Mouse (Mus musculus) brain, adult 2 months (tissue): ENCODE results near the gene Ccnl2.

Experiments
- DNase-seq: peaks from one replicate; pipeline ENCODE4 v3.0.0; 2011; ENCODE audit warnings: low read depth, low spot score

Gene Ccnl2

GRCm38 (mm10) chr4:155790021-155790489 is 22.2 kb upstream of the Ccnl2 start, which contains the start of gene Ankrd65:
Ankrd65 (plus strand) TSS chr4:155790439.
- no peak for DNase-seq

- no peak for DNase-seq
Measured at GRCm38 (mm10) chr4:155790650-155791161, 21.6 kb upstream of the Ccnl2 start.

- no peak for DNase-seq
Measured at GRCm38 (mm10) chr4:155791240-155791933, 20.9 kb upstream of the Ccnl2 start.

- DNase-seq = no peak
Measured at GRCm38 (mm10) chr4:155793730-155794129, 18.6 kb upstream of the Ccnl2 start.

- no peak for DNase-seq
Measured at GRCm38 (mm10) chr4:155802075-155802474, 10.2 kb upstream of the Ccnl2 start.

- peak; percentile 65 for DNase-seq
Measured at GRCm38 (mm10) chr4:155802741-155803339, 9.4 kb upstream of the Ccnl2 start, which contains the start of gene Mrpl20. Mrpl20 (plus strand) TSS chr4:155802878.

GRCm38 (mm10) chr4:155803340-155804041 is 8.8 kb upstream of the Ccnl2 start:
- DNase-seq = peak; percentile 98

- DNase-seq = no peak
Measured at GRCm38 (mm10) chr4:155807841-155808240, 4.4 kb upstream of the Ccnl2 start.

- peak; percentile 23 for DNase-seq
Measured at GRCm38 (mm10) chr4:155812665-155813181, 434 bp downstream of the Ccnl2 start.

- DNase-seq = no peak
Measured at GRCm38 (mm10) chr4:155817533-155817932, 5.2 kb downstream of the Ccnl2 start.

GRCm38 (mm10) chr4:155821025-155821424 is 8.7 kb downstream of the Ccnl2 start:
- DNase-seq = peak; percentile 35

GRCm38 (mm10) chr4:155823443-155823842 is 11.2 kb downstream of the Ccnl2 start:
- no peak for DNase-seq

- no peak for DNase-seq
Measured at GRCm38 (mm10) chr4:155829866-155830265, 17.6 kb downstream of the Ccnl2 start.

- DNase-seq = no peak
Measured at GRCm38 (mm10) chr4:155830596-155830995, 18.3 kb downstream of the Ccnl2 start.

GRCm38 (mm10) chr4:155831205-155831766 is 19.0 kb downstream of the Ccnl2 start, which contains the start of gene Aurkaip1:
Aurkaip1 (plus strand) TSS chr4:155831272.
- peak; percentile 99 for DNase-seq

- no peak for DNase-seq
Measured at GRCm38 (mm10) chr4:155831831-155832230, 19.5 kb downstream of the Ccnl2 start.

GRCm38 (mm10) chr4:155832321-155832720 is 20.0 kb downstream of the Ccnl2 start:
- DNase-seq = no peak

GRCm38 (mm10) chr4:155833234-155833633 is 20.9 kb downstream of the Ccnl2 start:
- DNase-seq = no peak

GRCm38 (mm10) chr4:155833836-155834235 is 21.5 kb downstream of the Ccnl2 start:
- DNase-seq = peak; percentile 90

GRCm38 (mm10) chr4:155837404-155838010 is 25.2 kb downstream of the Ccnl2 start:
- DNase-seq = no peak
